Mouse (Mus musculus): ENCODE measurements around the gene Mettl8. TPM values are rescaled to one million over a fixed set of nuclear protein-coding genes. Genes with fewer than 3 reads are reported as not detected.

The Mettl8 gene
- total and polyA plus RNA-seq, 3 experiments = 7.5 to 9.2 (median 7.8) TPM

DNA sequence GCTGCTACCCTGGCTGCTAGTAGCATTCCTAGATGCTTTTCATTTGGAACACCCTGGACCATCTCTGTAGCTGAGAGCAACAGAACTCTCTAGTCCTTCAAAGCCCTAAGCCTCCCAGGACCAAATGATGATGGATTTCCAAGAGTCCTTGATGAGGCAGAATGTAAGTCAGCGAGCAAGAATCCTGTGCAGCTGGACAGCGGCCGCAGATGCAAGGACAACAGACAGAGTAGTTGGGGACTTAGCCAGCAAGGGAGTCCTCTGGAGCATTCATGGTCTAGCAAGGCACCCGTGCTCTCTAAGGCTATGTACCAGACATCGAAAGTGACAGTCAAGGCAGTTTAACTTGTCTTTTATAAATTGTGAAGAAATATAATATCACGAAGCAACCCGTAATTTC lies 41.9 kb downstream of the Mettl8 start:
- Histone ChIP-seq H3K36me3 (replicated peaks in 1 of 2; ENCODE audit: control insufficient read depth in 1 of 2, insufficient read depth in 1 of 2, low read length in 1 of 2) (peaks cover 4 to 35% of the 10 kb centered on the region in 2 experiments), H3K4me2 (ENCODE audit: insufficient read depth, low read depth, poor library complexity, severe bottlenecking) (no peak overlapping the region), H3K27ac (ENCODE audit: insufficient read depth, low read depth) (no peak overlapping the region), H3K79me2 (replicated peaks; ENCODE audit: control insufficient read depth, extremely low read depth, insufficient read depth, poor library complexity, severe bottlenecking) (no peaks in the 10 kb centered on the region), H3K27me3 (replicated peaks) (no peaks in the 10 kb centered on the region), H3K9me3 (replicated peaks; ENCODE audit: low read length) (peaks cover 2% of the 10 kb centered on the region), H3K4me3 (replicated peaks in 1 of 3; ENCODE audit: low read depth in 2 of 3, low read length in 2 of 3, poor library complexity in 1 of 3) (no peak overlapping the region), H3K4me1 (ENCODE audit: control insufficient read depth in 1 of 2, insufficient read depth in 2 of 2) (no peaks in the 10 kb centered on the region), H3K9ac (ENCODE audit: insufficient read depth, low read depth) (no peak overlapping the region)
- in situ Hi-C loops (cut with MboI; ENCODE audit: low pct_ligation_motif_present, low pct_unique_long_range_greater_than_20kb, low sequenced_read_pairs) = no loop called here
- DNase-seq (ENCODE audit: extremely low read depth) = no peak
- dilution Hi-C loops (cut with MboI; ENCODE audit: extremely low pct_ligation_motif_present, extremely low pct_unique_long_range_greater_than_20kb, low sequenced_read_pairs) = no loop called here
- no peak for TF ChIP-seq EP300 (IDR thresholded peaks at IDR 0.05; ENCODE audit: low read length)
- TF ChIP-seq HCFC1 (IDR thresholded peaks at IDR 0.05; ENCODE audit: low read depth, low read length) = no peak
- TF ChIP-seq TBP (conservative IDR thresholded peaks at IDR 0.05; ENCODE audit: low read depth, low read length) = no peak
- TF ChIP-seq KAT2A (IDR thresholded peaks at IDR 0.05; ENCODE audit: insufficient replicate concordance, low read length) = no peak
- no peak for TF ChIP-seq JUND (conservative IDR thresholded peaks at IDR 0.05; ENCODE audit: low read depth, low read length)
- TF ChIP-seq SIN3A (IDR thresholded peaks at IDR 0.05; ENCODE audit: low read length) = no peak
- no peak for TF ChIP-seq MEF2A (IDR thresholded peaks at IDR 0.05; ENCODE audit: borderline replicate concordance, low read depth, low read length)
- TF ChIP-seq USF2 (conservative IDR thresholded peaks at IDR 0.05; ENCODE audit: low read depth, low read length) = no peak
- TF ChIP-seq CHD2 (IDR thresholded peaks at IDR 0.05; ENCODE audit: low read length) = no peak
- TF ChIP-seq CTCF (conservative IDR thresholded peaks at IDR 0.05 in 1 of 2, IDR thresholded peaks at IDR 0.05 in 1 of 2; ENCODE audit: low read depth in 2 of 2, low read length in 2 of 2) = no peak

DNA sequence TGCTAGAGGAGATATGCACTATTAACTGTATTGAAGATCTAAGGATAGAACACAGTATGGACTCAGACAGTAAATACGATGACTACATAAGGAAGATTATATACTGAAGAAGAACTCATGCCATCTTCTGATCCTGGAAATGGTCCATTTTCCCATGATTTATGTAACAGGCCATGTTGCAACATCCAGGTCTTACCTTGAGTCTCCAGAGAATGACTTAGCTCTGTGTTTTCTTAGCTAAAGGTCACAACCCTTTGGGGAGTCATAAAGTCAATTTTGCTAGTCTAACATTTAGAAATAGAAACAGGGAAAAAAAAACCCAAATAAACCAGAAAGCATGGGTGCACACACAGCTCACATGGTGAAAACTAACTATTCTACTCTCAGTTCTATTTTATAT lies 43.6 kb downstream of the Mettl8 start:
- in situ Hi-C loops (cut with MboI; ENCODE audit: low pct_ligation_motif_present, low pct_unique_long_range_greater_than_20kb, low sequenced_read_pairs) = no loop called here
- no peak overlapping the region for H3K4me2 ChIP-seq (ENCODE audit: insufficient read depth, low read depth, poor library complexity, severe bottlenecking)
- peaks cover 0 to 2% of the 10 kb centered on the region in 2 experiments; a peak in 2 of 4 replicates for H3K4me1 ChIP-seq (ENCODE audit: control insufficient read depth in 1 of 2, insufficient read depth in 2 of 2)
- H3K36me3 ChIP-seq (replicated peaks in 1 of 2; ENCODE audit: control insufficient read depth in 1 of 2, insufficient read depth in 1 of 2, low read length in 1 of 2) = peaks cover 4 to 30% of the 10 kb centered on the region in 2 experiments
- dilution Hi-C loops (cut with MboI; ENCODE audit: extremely low pct_ligation_motif_present, extremely low pct_unique_long_range_greater_than_20kb, low sequenced_read_pairs) = no loop called here
- no peak for DNase-seq (ENCODE audit: extremely low read depth)
- H3K9me3 ChIP-seq (replicated peaks; ENCODE audit: low read length) = peaks cover 2% of the 10 kb centered on the region
- no peak for TF ChIP-seq JUN (IDR thresholded peaks at IDR 0.05; ENCODE audit: insufficient read depth, low read depth, low read length)
- TF ChIP-seq USF2 (conservative IDR thresholded peaks at IDR 0.05; ENCODE audit: low read depth, low read length) = no peak
- TF ChIP-seq TCF12 (IDR thresholded peaks at IDR 0.05; ENCODE audit: low read depth, low read length) = no peak
- no peak for TF ChIP-seq MYC (IDR thresholded peaks at IDR 0.05; ENCODE audit: low read depth, low read length)
- TF ChIP-seq ZNF384 (IDR thresholded peaks at IDR 0.05; ENCODE audit: low read depth, low read length) = no peak
- TF ChIP-seq SMC3 (IDR thresholded peaks at IDR 0.05; ENCODE audit: low read depth, low read length) = no peak
- no peak for TF ChIP-seq UBTF (IDR thresholded peaks at IDR 0.05; ENCODE audit: low read depth, low read length)
- TF ChIP-seq EP300 (IDR thresholded peaks at IDR 0.05; ENCODE audit: low read length) = no peak
- TF ChIP-seq TBP (conservative IDR thresholded peaks at IDR 0.05; ENCODE audit: low read depth, low read length) = no peak
- no peak for TF ChIP-seq USF1 (IDR thresholded peaks at IDR 0.05; ENCODE audit: low read depth, low read length)
- TF ChIP-seq KAT2A (IDR thresholded peaks at IDR 0.05; ENCODE audit: insufficient replicate concordance, low read length) = no peak
- TF ChIP-seq E2F4 (IDR thresholded peaks at IDR 0.05; ENCODE audit: insufficient replicate concordance, low read depth, low read length) = no peak
- TF ChIP-seq CHD1 (IDR thresholded peaks at IDR 0.05; ENCODE audit: low read depth, low read length) = no peak
- no peak for TF ChIP-seq MXI1 (IDR thresholded peaks at IDR 0.05; ENCODE audit: low read depth, low read length)
- no peak for TF ChIP-seq ETS1 (conservative IDR thresholded peaks at IDR 0.05; ENCODE audit: low read depth, low read length)
- TF ChIP-seq MAX (IDR thresholded peaks at IDR 0.05; ENCODE audit: low read length) = no peak
- TF ChIP-seq MAFK (IDR thresholded peaks at IDR 0.05; ENCODE audit: insufficient replicate concordance, low read length) = no peak
- no peak for TF ChIP-seq MEF2A (IDR thresholded peaks at IDR 0.05; ENCODE audit: borderline replicate concordance, low read depth, low read length)
- no peak for TF ChIP-seq NRF1 (IDR thresholded peaks at IDR 0.05; ENCODE audit: low read depth, low read length)
- TF ChIP-seq ZMIZ1 (IDR thresholded peaks at IDR 0.05; ENCODE audit: low read depth, low read length) = no peak
- H3K4me3 ChIP-seq (replicated peaks in 1 of 3; ENCODE audit: low read depth in 2 of 3, low read length in 2 of 3, poor library complexity in 1 of 3) = no peak overlapping the region
- no peak overlapping the region for H3K9ac ChIP-seq (ENCODE audit: insufficient read depth, low read depth)
- H3K27ac ChIP-seq (ENCODE audit: insufficient read depth, low read depth) = no peak overlapping the region
- H3K79me2 ChIP-seq (replicated peaks; ENCODE audit: control insufficient read depth, extremely low read depth, insufficient read depth, poor library complexity, severe bottlenecking) = no peaks in the 10 kb centered on the region
- no peaks in the 10 kb centered on the region for H3K27me3 ChIP-seq (replicated peaks)
